Mouse (Mus musculus): ENCODE results near the gene Atp10a. TPM values are rescaled to one million over a fixed set of nuclear protein-coding genes. Genes with fewer than 3 reads are reported as not detected.

Gene Atp10a
- polyA plus RNA-seq (2012; rRNA removed) = 11.1 TPM in 2 replicates

DNA sequence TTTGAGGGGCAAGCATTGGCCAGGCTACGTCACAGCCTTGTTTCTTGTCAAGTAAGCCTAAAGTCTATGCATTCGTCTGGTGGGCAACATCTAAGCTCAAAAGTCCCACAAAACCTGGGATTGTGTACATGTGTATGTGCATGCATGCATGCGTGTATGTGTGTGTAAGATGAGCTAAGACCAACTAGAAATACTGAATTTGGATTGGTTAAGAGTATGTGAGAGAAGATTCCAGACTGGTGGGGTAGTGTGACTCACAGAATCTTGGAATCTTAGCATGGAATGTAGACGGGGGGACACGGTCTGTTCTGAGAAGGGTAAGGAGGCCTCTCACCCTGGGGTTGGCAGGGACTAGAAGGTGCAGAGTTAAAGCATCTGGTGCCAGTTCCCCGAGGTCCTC is at the start of gene Atp10a:
Atp10a (plus strand) TSS at position 301 of the 400 bp plus-strand sequence.
- no peak for DNase-seq (ENCODE audit: low spot score)

DNA sequence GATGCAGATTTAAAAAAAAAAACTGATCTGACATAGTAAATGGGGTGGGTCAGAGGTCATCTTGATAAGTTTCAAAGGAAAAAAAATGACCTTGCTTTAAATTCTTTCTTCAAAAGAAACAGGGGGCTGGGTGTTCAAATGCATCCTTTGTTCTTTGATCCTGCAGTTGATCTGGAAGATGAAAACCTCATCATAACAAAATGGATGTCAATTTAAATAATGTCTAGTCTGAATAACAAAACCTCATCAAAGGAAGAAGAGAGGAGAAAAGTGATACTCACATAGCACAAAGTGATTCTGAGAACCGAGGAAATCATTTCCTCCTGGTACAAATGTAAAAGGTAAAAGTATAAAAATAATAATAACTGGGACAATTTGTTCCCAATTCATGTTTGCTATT is 37.9 kb upstream of the Atp10a start:
- DNase-seq (ENCODE audit: low spot score) = no peak

DNA sequence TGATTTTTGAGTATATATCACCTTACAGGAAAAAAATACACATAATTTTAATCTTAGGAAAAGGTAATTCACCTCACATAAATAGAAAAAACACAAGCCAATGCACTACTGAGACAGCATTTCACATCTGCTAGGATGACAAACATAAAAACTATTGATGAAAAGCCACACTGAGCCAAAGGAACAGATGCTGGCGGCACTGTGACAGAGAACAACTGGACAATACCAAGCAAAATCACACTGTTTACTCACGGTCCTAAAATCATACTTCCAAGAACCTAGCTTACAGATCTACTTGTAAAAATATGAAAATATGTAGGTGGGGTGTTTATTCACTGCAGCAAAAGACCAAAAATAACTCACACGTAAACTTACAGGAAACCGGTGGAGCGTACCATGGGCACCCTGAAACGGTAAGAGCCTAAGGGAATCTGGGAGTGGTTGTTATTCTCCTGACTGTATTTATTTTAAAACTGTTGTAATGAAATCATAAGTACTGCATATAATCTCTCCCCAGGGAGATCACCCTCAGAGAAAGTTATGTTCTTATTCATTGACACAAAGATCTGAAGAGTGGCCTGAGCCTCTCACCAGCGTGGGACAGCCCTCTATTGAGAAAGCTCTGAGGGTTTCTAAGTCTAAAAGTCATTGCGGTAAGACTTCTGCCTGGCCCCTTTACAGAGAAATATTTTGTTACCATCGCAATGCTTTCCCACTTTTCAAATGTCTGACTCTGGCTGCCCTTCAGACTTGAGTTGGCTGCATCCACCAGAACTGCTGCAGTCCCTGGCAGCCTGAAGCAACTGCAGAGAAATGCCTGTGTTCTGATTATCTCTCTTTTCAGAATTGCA is 29.4 kb upstream of the Atp10a start:
- no peak for DNase-seq (ENCODE audit: low spot score)

DNA sequence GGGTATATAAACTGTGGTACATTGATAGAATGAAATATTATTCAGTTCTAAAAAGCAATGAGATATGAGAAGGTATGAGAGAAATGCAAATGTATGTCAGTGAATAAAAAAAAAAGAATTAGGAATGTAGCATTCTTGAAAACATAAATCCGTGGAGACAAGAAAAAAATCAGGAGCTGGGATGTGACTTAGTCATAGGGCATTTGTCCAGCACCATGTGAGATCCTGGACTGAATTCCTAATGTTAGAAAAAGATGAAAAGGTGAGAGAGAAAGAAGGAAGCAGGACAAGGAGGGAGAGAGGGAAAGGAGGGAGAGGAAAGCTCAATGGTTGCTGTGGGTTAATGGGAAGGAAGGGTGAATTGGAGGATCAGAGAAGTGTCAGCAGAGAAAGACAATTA is 28.6 kb upstream of the Atp10a start:
- no peak for DNase-seq (ENCODE audit: low spot score)

DNA sequence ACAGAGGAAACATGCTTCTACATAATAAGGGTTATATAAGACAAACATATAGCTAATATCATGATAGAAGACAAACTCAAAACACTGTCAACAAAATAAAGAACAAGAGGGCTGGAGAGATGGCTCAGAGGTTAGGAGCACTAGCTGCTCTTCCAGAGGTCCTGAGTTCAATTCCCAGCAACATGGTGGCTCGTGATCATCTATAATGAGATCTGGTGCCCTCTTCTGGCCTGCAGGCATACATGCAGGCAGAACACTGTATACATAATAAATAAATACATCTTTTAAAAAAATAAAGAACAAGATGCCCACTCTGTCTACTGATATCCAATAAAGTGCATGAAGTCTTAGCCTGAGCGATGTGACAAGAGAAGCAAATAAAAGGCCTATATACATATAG is 26.7 kb upstream of the Atp10a start:
- DNase-seq (ENCODE audit: low spot score) = no peak

DNA sequence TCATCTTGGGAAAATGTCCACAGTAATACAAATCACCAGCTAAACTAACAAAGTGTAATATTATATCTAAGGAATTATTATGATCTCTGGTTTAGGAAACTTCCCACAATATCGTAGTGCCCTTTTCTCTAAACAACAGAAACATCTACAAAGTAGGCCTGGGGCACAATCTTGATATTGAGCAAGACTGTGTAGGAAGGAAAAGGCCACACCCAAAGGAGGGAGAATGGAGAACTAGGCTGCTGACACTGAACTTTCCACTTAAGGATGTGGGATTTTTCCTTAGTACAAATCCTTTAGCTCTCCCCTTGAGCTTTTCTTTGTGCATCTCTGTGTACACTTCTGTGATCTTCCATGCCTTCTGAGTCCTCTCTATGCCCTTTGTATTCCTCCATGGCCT is 22.3 kb upstream of the Atp10a start:
- no peak for DNase-seq (ENCODE audit: low spot score)

DNA sequence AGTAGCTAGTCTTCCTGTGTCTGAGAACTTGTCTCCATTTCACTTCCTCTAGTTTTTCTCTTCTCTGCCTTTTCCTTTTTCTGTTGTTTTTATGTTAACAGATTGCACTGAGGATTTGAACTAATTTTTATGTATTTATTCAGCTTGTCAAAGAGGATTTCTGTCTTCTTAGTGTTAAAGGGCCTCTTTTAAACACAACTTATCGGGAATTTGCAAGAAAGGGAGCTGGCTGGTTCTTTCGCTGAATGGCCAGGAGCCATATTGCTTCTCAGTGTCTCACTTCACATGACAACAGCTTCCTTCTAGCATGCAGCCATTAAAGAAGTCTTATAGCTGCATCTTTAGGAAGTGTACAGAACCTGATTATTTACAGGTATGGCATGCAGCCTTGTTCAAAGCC is 16.3 kb upstream of the Atp10a start:
- DNase-seq (ENCODE audit: low spot score) = no peak

DNA sequence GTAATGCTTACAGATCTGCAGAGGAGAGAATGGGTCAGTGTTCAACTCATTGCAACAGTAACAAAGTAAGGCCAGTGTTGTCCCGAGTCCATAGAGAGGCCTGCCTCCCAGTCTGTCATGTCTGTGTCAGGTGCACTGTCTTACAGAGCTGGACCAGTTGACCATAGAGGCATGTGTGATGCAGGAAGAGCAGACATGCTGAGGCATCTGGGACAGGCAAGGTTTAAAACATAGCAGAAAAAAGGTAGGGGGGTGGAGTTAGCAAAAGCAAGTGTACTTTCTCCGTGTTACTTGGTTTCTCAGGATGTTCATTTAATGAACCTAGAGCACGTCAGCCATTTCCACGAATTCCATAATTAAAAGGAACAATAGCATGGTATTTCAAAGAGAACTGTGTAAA is 15.5 kb upstream of the Atp10a start:
- no peak for DNase-seq (ENCODE audit: low spot score)

DNA sequence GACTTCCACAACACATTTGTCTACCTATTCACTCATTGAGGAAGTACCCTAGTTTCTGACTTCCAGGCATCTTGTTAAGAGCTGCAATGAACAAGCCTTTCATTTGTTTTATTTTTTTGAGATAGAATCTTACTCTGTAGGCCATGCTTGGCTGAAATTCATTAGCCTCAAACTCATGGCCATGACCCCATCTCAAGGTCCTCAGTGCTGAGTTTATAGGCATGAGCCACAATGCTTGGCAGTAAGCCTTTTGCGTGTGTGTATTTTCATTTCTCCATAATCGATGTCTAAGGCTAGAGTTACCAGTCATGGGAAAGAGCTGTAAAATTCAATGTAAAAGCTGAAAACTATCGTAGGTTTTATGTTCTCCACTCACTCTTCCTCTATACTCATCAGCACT is 14.1 kb upstream of the Atp10a start:
- no peak for DNase-seq (ENCODE audit: low spot score)

DNA sequence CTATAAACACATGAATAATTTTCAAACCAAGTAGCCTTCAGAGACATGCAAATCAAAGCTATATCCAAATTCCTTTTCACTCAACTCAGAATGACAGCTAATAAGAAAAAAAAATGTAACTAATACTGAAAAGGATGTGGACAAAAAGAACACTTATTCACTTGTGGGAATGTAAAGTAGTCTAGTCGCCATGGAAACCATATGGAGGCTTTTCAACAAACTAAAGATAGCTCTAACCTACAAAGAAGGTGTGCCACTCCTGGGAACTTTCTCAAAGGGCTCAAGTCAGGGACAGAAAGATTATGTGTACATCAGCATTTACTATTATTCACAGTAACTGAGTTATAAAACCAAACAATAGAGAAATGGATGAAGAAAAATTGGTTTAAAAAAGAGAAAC is 8.6 kb upstream of the Atp10a start:
- DNase-seq (ENCODE audit: low spot score) = no peak

DNA sequence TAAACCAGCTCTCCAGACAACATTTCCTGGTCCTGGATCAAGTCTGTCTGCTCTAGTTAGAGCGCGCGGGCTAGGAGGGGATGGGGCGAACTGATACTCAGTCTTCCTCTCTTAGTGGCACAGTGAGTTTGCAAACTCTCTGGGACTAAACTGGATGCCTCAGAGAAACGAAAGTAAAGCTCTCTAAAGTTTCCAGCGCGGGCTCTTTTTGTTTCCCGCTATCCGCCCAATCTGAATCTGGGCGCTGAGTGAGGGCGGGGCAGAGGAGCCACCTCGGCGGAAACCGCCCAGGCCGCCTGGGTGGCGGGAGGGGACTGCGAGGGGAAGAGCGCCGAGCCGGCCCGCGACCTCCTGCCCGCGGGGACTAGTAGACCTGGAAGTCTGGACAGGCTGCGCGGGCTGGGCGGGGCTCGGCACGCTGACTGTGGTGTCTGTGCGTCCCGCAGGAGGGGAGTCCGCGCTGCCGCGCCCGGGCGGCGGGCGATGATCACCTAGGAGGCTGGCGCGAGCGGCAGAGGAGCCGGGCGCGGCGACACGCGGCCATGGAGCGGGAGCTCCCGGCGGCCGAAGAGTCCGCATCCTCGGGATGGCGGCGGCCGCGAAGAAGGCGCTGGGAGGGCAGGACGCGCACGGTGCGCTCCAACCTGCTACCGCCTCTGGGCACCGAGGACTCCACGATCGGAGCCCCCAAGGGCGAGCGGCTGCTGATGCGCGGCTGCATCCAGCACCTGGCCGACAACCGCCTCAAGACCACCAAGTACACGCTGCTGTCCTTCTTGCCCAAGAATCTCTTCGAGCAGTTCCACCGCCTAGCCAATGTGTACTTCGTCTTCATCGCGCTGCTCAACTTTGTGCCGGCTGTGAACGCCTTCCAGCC is 2.2 kb downstream of the Atp10a start:
- DNase-seq (ENCODE audit: low spot score) = peak; percentile 62

DNA sequence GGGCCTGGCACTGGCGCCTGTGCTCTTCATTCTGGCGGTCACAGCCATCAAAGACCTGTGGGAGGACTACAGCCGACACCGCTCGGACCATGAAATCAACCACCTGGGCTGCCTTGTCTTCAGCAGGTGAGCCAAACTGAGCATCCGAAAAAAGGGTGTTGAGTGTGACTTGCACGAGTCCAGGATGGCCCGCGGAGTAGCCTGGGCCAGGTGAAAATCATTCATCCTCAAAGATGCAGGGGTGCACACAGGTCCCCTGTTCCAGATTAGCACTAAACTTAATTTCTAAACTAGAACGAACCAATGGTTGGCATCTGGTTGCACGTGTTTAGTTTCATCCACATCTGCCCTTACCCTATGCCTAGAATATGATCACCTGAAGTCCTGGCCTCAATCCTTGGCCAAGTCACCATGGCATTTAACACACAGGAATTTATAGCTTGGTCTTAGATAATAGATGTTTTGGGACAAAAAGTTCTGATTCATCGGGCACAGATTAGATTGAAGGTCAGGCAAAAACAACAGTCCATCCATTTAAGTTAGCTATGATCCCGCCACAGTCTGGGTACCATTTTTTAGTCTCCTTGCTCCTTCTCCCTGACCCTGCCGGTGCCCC is 2.9 kb downstream of the Atp10a start:
- DNase-seq (ENCODE audit: low spot score) = no peak

DNA sequence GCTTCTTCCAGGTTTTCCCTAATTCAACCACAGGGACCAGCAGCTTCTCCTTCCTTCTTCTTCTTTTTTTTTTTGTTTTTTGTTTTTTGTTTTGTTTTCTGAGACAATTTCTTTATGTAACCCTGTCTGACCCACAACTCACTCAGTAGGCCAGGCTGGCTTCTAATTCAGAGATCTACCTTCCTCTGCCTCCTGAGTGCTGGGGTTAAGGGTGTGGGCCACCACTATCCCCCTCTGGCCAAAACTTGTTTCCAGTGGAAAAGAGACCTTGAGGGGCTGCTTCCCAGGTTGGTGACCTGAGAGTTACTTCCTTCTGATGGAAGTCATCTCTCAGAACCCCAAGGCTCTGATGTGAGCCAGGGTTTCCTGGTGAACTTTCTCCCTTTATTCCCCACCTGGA is 4.1 kb downstream of the Atp10a start:
- DNase-seq (ENCODE audit: low spot score) = no peak

DNA sequence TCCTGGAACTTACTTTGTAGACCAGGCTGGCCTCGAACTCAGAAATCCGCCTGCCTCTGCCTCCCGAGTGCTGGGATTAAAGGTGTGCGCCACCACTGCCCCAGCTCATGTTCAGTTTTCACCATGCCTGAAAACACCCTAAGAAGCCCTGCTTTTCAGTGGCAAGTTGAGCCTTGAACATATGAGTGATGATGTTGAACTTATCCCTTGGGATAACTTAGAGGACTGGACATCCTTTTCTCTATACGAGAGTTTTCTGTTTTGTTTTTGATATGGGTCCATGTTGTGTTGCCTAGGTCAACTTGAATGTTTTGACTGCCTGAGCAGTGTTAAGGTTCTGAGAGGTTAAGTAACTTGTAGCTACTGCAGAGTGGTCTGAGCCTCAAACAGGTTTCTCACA is 4.7 kb downstream of the Atp10a start:
- no peak for DNase-seq (ENCODE audit: low spot score)

DNA sequence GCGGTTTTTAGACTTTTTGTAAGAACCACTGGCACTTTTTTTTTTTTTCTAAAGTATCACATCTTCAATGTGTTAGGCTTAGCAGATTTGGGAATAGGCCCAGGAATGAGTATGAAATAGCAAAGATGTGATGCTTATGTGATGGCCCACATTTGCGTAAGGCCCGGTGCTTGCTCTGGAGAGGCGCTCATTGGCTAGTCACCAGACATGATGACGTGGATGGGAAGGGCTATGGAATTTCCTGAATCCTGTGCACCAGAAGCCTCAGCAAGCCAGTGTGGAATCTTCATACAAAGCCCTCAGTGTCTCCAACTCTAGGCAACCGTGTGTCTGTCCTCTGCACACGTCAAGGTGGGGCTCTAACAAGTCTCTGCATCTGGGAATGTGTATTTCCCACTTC is 5.1 kb downstream of the Atp10a start:
- no peak for DNase-seq (ENCODE audit: low spot score)

DNA sequence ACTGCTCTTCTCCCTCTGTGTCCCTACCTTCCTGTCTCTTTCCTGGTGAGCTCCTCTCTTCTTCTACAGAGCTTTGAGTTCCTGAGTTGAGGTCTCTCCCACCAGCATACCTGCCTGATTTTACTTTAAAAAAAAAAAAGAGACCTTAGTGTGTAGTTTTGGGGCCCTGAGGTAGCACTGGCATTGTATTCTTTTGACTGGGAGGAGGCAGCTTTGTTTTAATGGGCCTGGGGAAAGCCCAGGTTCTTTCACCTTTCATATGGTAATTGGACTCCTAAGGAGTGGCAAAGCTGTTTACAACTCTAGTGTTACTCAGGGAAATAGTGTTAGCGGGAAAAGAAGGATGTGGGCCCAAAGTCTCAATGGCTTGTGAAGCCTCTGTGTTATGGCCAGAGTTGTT is 12.7 kb downstream of the Atp10a start:
- DNase-seq (ENCODE audit: low spot score) = no peak

DNA sequence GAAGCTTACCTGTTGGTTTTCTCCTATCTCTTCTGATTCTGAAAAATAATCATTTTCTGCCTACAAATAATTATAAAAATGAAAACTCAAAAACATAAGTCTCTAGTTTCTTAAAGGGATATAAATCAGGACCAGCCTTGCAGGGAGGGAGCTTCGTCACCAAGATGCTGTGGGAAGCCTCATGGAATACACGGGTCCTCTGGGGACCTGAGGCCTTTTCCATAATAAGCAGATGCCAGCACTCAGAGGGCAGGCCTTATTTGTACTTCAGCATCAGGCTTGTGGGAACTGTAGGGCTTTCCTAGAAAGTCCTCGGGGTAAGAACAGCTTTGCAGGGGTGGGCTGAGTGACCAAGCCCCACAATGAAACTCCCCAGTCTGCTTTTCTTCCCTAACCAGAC is 20.1 kb downstream of the Atp10a start:
- no peak for DNase-seq (ENCODE audit: low spot score)

DNA sequence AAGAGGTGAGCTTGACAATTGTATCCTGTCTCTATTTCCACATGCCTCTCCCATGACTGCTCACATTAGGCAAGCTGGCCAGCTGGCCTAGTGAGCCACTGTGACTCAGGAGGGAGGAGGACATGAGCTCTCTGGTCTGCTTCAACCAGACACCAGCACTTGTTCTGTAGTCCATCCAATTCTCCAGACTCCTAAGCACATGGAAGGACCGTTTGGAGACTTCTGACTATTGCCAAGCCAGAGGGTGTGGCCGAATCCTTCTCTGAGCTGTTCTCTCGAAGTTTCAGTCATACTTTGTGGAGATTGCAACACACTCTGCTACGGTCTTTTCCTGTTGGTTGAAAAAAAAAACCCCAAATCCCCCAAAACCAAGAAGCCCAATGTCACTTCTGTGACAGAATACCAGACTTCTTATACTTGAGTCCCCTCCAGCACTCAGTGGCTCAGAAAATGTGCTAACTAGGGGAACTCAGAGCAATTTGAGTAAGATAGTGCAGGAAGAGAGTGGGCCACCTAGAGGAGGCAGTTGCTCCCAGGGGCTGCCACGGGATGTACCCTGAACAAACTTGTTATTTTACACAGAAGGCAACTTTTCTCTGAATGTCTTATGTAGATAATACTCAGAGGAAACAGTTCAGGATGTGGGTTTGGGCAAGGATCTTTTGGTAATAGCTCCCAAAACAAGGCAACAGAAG is 21.3 kb downstream of the Atp10a start:
- peak; percentile 29 for DNase-seq (ENCODE audit: low spot score)

DNA sequence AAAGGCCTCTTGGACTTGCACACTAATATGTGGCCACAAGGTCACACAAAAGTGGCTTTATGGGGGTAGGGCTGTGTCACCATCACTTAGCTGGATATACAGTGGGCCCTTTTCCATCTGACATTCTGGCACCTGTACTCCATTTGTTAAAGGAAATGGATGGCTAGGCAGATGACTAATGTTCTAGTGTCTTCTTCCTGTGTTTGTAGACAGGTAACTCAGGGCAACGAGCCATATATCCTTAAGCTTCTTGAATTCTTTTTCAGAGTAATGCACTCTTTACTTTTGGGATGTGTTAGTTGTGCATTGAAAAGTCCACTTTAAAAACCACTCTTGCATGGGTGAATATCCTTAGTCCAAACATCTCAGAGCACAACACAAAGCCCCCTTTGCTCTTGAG is 30.0 kb downstream of the Atp10a start:
- DNase-seq (ENCODE audit: low spot score) = no peak

DNA sequence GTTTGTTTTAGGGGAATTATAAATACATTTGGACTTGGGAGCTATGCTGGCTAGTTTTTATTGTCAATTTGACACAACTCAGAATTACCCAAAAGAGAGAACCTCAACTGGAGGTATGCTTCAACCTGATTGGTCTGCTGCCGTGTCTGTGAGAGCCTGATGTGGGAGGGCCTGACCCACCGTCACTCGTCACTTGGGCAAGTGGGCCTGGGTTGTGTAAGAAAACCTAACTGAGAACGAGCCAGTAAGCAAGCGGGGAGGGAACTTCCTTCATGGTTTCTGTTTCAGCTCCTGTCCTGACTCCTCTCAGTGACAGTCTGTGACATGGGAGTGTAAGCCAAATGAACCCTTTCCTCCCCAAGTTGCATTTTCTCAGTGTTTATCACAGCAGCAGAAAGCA is 30.6 kb downstream of the Atp10a start:
- DNase-seq (ENCODE audit: low spot score) = no peak

DNA sequence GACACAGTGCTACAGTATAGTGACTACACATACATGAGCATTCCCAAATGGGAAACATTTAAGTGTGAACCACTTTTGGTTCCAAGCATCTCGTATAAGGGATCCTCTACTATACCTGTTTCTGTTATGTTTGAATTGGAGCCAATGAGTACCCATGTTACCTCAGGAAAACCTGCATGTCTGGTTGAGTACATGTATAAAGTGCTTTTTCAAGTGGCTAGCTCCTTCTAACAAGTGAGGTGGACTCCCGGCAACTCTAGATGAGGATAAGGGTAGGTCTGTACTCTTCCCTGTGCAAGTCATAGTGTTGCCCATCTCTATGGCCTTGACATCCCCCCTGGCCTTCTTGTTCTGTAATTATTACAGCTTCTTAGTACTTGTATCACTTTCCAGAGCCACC is 31.0 kb downstream of the Atp10a start:
- no peak for DNase-seq (ENCODE audit: low spot score)
